Mouse (Mus musculus) cerebellum, adult 9-11 months (tissue): Measurements from ENCODE around the gene Arl9.
"Not testable (repeated sequence)": the region's sequence is repeated elsewhere in the genome, so short reads cannot be mapped to it uniquely, and the experiment has no call there.

Source experiments
- DNase-seq: peaks from one replicate; pipeline ENCODE4 v3.0.0; 2022

The Arl9 gene

GRCm38 (mm10) chr5:77028034-77028433, 24.2 kb downstream of the Arl9 start:
- no peak for DNase-seq

GRCm38 (mm10) chr5:77029735-77030134, 25.9 kb downstream of the Arl9 start:
- no peak for DNase-seq

- DNase-seq: not testable (repeated sequence)
These were observed 31.2 kb downstream of the Arl9 start for GRCm38 (mm10) chr5:77035101-77035500.

GRCm38 (mm10) chr5:77038451-77038850, 34.6 kb downstream of the Arl9 start:
- no peak for DNase-seq

- no peak for DNase-seq
These were observed 35.5 kb downstream of the Arl9 start for GRCm38 (mm10) chr5:77039391-77039790.

GRCm38 (mm10) chr5:77044362-77044761, 40.5 kb downstream of the Arl9 start:
- no peak for DNase-seq

GRCm38 (mm10) chr5:77052616-77053015, 48.8 kb downstream of the Arl9 start:
- DNase-seq: no peak

- DNase-seq: no peak
These were observed 53.1 kb downstream of the Arl9 start for GRCm38 (mm10) chr5:77056881-77057440.
